Mouse (Mus musculus) CH12.LX (cell line): ENCODE data around the gene Ppox. TPM values are rescaled to one million over a fixed set of nuclear protein-coding genes. Genes with fewer than 3 reads are reported as not detected.
A peak's percentile ranks its signal among the peaks of the same experiment; 100 is the strongest.

ENCODE experiments used
- DNase-seq: peaks from one replicate; pipeline ENCODE4 v3.0.0-alpha.2; 2013; ENCODE audit errors: extremely low read depth
- H3K27ac ChIP-seq: 2 replicates; pipeline ENCODE4 v1.5.1; 2012; ENCODE audit warnings: low read depth, mild to moderate bottlenecking, control low read depth, moderate library complexity; ENCODE audit not compliant: insufficient read depth
- H3K27me3 ChIP-seq: replicated peaks from 2 replicates; pipeline ENCODE3; 2012; ENCODE audit warnings: inconsistent platforms
- H3K36me3 ChIP-seq, 2 experiments: replicated peaks in 1 of 2; 2 replicates each; pipeline versions ENCODE3 to v1.6.1; 2012; ENCODE audit warnings: inconsistent platforms in 1 of 2, low read length in 1 of 2, mild to moderate bottlenecking in 1 of 2, mixed read lengths in 1 of 2, moderate library complexity in 1 of 2; ENCODE audit not compliant: control insufficient read depth in 1 of 2, insufficient read depth in 1 of 2
- H3K4me1 ChIP-seq, 2 experiments: 2 replicates each; pipeline ENCODE4 v1.6.1; 2012; ENCODE audit warnings: inconsistent platforms in 1 of 2, moderate library complexity in 1 of 2; ENCODE audit not compliant: insufficient read depth in 2 of 2, control insufficient read depth in 1 of 2
- H3K4me2 ChIP-seq: 2 replicates; pipeline ENCODE4 v1.6.1; 2012; ENCODE audit warnings: low read depth, mild to moderate bottlenecking, control low read depth; ENCODE audit not compliant: poor library complexity, insufficient read depth, severe bottlenecking
- H3K4me3 ChIP-seq, 3 experiments: fragments of 150-350 bp in 1 of 3; sonication (generic) in 1 of 3; replicated peaks in 1 of 3; 2 replicates each; pipeline versions ENCODE3 to v1.5.1; 2011 to 2012; ENCODE audit warnings: low read depth in 2 of 3, low read length in 2 of 3, mild to moderate bottlenecking in 2 of 3, moderate library complexity in 2 of 3, control low read depth in 1 of 3, improper control_type of control experiment in 1 of 3, inconsistent platforms in 1 of 3, mixed read lengths in 1 of 3; ENCODE audit not compliant: poor library complexity in 1 of 3
- H3K79me2 ChIP-seq: replicated peaks from 2 replicates; pipeline ENCODE4 v1.6.1; 2012; ENCODE audit warnings: mild to moderate bottlenecking, moderate library complexity; ENCODE audit not compliant: control insufficient read depth, poor library complexity, insufficient read depth, severe bottlenecking; ENCODE audit errors: extremely low read depth
- H3K9ac ChIP-seq: 2 replicates; pipeline ENCODE4 v1.6.1; 2012; ENCODE audit warnings: low read depth, mild to moderate bottlenecking, control low read depth, moderate library complexity; ENCODE audit not compliant: insufficient read depth
- H3K9me3 ChIP-seq: replicated peaks from 2 replicates; pipeline ENCODE3; 2012; ENCODE audit warnings: low read length, inconsistent platforms, mixed read lengths
- CHD2 ChIP-seq: IDR thresholded peaks from 2 replicates; pipeline ENCODE4 v1.6.1; 2011; ENCODE audit warnings: low read length, improper control_type of control experiment
- CTCF ChIP-seq, 2 experiments: IDR thresholded peaks in 1 of 2; conservative IDR thresholded peaks in 1 of 2; 2 replicates each; pipeline ENCODE4 v1.5.1; 2011 to 2012; ENCODE audit warnings: low read depth in 2 of 2, low read length in 2 of 2, improper control_type of control experiment in 1 of 2, inconsistent platforms in 1 of 2, mild to moderate bottlenecking in 1 of 2, moderate library complexity in 1 of 2
- E2F4 ChIP-seq: IDR thresholded peaks from 2 replicates; pipeline ENCODE4 v1.6.1; 2011; ENCODE audit warnings: low read depth, low read length, improper control_type of control experiment; ENCODE audit not compliant: insufficient replicate concordance
- ELF1 ChIP-seq: IDR thresholded peaks from 2 replicates; pipeline ENCODE4 v1.6.1; 2014; ENCODE audit warnings: low read depth, mild to moderate bottlenecking, inconsistent platforms, low read length, improper control_type of control experiment
- ETS1 ChIP-seq: conservative IDR thresholded peaks from 2 replicates; pipeline ENCODE4 v1.6.1; 2012; ENCODE audit warnings: low read depth, mild to moderate bottlenecking, inconsistent platforms, low read length, improper control_type of control experiment, moderate library complexity
- HCFC1 ChIP-seq: IDR thresholded peaks from 2 replicates; pipeline ENCODE4 v1.6.1; 2012; ENCODE audit warnings: low read depth, mild to moderate bottlenecking, inconsistent platforms, low read length, improper control_type of control experiment
- IRF4 ChIP-seq: IDR thresholded peaks from 2 replicates; pipeline ENCODE4 v1.6.1; 2014; ENCODE audit warnings: low read depth, mild to moderate bottlenecking, inconsistent platforms, low read length, improper control_type of control experiment
- KAT2A ChIP-seq: IDR thresholded peaks from 2 replicates; pipeline ENCODE4 v1.6.1; 2012; ENCODE audit warnings: low read length, improper control_type of control experiment, inconsistent platforms; ENCODE audit not compliant: insufficient replicate concordance
- MAFK ChIP-seq: IDR thresholded peaks from 2 replicates; pipeline ENCODE4 v1.6.1; 2011; ENCODE audit warnings: low read length, improper control_type of control experiment; ENCODE audit not compliant: insufficient replicate concordance
- MAX ChIP-seq: IDR thresholded peaks from 2 replicates; pipeline ENCODE4 v1.6.1; 2011; ENCODE audit warnings: low read length, improper control_type of control experiment
- MAZ ChIP-seq: IDR thresholded peaks from 2 replicates; pipeline ENCODE4 v1.6.1; 2012; ENCODE audit warnings: low read depth, mild to moderate bottlenecking, inconsistent platforms, low read length, improper control_type of control experiment, moderate library complexity
- MEF2A ChIP-seq: IDR thresholded peaks from 2 replicates; pipeline ENCODE4 v1.6.1; 2014; ENCODE audit warnings: low read depth, mild to moderate bottlenecking, inconsistent platforms, low read length, improper control_type of control experiment, borderline replicate concordance
- MXI1 ChIP-seq: IDR thresholded peaks from 2 replicates; pipeline ENCODE4 v1.6.1; 2011; ENCODE audit warnings: mild to moderate bottlenecking, low read depth, low read length, improper control_type of control experiment
- MYC ChIP-seq: IDR thresholded peaks from 2 replicates; pipeline ENCODE4 v1.6.1; 2011; ENCODE audit warnings: low read depth, mild to moderate bottlenecking, improper control_type of control experiment, low read length
- NELFE ChIP-seq: IDR thresholded peaks from 2 replicates; pipeline ENCODE4 v1.6.1; 2011; ENCODE audit warnings: low read depth, low read length, improper control_type of control experiment
- NRF1 ChIP-seq: IDR thresholded peaks from 2 replicates; pipeline ENCODE4 v1.6.1; 2014; ENCODE audit warnings: low read depth, mild to moderate bottlenecking, inconsistent platforms, low read length, improper control_type of control experiment, moderate library complexity
- POLR2A ChIP-seq: IDR thresholded peaks from 2 replicates; pipeline ENCODE4 v1.6.1; 2011; ENCODE audit warnings: low read depth, mild to moderate bottlenecking, improper control_type of control experiment, low read length
- POLR2AphosphoS2 ChIP-seq: IDR thresholded peaks from 2 replicates; pipeline ENCODE4 v1.6.1; 2011; ENCODE audit warnings: low read depth, low read length, improper control_type of control experiment
- RAD21 ChIP-seq: IDR thresholded peaks from 2 replicates; pipeline ENCODE4 v1.6.1; 2011; ENCODE audit warnings: low read depth, mild to moderate bottlenecking, low read length, improper control_type of control experiment, moderate library complexity
- RCOR1 ChIP-seq: conservative IDR thresholded peaks from 2 replicates; pipeline ENCODE4 v1.6.1; 2012; ENCODE audit warnings: low read depth, mild to moderate bottlenecking, inconsistent platforms, low read length, improper control_type of control experiment
- SIN3A ChIP-seq: IDR thresholded peaks from 2 replicates; pipeline ENCODE4 v1.6.1; 2012; ENCODE audit warnings: low read length, improper control_type of control experiment, inconsistent platforms
- SMC3 ChIP-seq: IDR thresholded peaks from 2 replicates; pipeline ENCODE4 v1.6.1; 2011; ENCODE audit warnings: low read depth, low read length, improper control_type of control experiment
- TBP ChIP-seq: conservative IDR thresholded peaks from 2 replicates; pipeline ENCODE4 v1.6.1; 2011; ENCODE audit warnings: low read depth, low read length, improper control_type of control experiment
- TCF12 ChIP-seq: IDR thresholded peaks from 2 replicates; pipeline ENCODE4 v1.6.1; 2014; ENCODE audit warnings: low read depth, mild to moderate bottlenecking, inconsistent platforms, low read length, improper control_type of control experiment
- UBTF ChIP-seq: IDR thresholded peaks from 2 replicates; pipeline ENCODE4 v1.6.1; 2012; ENCODE audit warnings: low read depth, mild to moderate bottlenecking, inconsistent platforms, low read length, improper control_type of control experiment, moderate library complexity
- USF2 ChIP-seq: conservative IDR thresholded peaks from 2 replicates; pipeline ENCODE4 v1.6.1; 2011; ENCODE audit warnings: low read depth, low read length, improper control_type of control experiment
- ZC3H11A ChIP-seq: IDR thresholded peaks from 2 replicates; pipeline ENCODE4 v1.6.1; 2012; ENCODE audit warnings: low read depth, mild to moderate bottlenecking, inconsistent platforms, low read length, improper control_type of control experiment
- ZMIZ1 ChIP-seq: IDR thresholded peaks from 2 replicates; pipeline ENCODE4 v1.6.1; 2012; ENCODE audit warnings: low read depth, mild to moderate bottlenecking, inconsistent platforms, low read length, improper control_type of control experiment
- ZNF384 ChIP-seq: IDR thresholded peaks from 2 replicates; pipeline ENCODE4 v1.6.1; 2012; ENCODE audit warnings: low read depth, low read length, improper control_type of control experiment, inconsistent platforms
- dilution Hi-C: fragments of 300-500 bp; cut with MboI; formaldehyde crosslinking; loops from 2 replicates; pipeline ENCODE4 v1.14.3; 2020; ENCODE audit warnings: low sequenced_read_pairs; ENCODE audit not compliant: extremely low pct_unique_long_range_greater_than_20kb, extremely low pct_ligation_motif_present
- in situ Hi-C: fragments of 300-500 bp; cut with MboI; formaldehyde crosslinking; loops from 3 replicates; pipeline ENCODE4 v1.14.3; 2019; ENCODE audit warnings: low sequenced_read_pairs, low pct_ligation_motif_present, low pct_unique_long_range_greater_than_20kb, mixed read lengths
- polyA plus RNA-seq: library from polyadenylated mRNA; unstranded; fragments of >175 nt; gene quantifications from 2 replicates; pipeline ENCODE4 v1.2.1, GENCODE M21; 2012; ENCODE audit warnings: low read depth; ENCODE audit not compliant: insufficient read length
- total RNA-seq, 2 experiments: library from RNA; depleted of rRNA; stranded (reverse); fragments of 300-350 nt in 1 of 2; fragments of >200 nt in 1 of 2; gene quantifications; 2 replicates each; pipeline ENCODE4 v1.2.3; 2012 to 2014

The Ppox gene
- total and polyA plus RNA-seq, 3 experiments: 10.5 to 15.1 (median 13.6) TPM

DNA sequence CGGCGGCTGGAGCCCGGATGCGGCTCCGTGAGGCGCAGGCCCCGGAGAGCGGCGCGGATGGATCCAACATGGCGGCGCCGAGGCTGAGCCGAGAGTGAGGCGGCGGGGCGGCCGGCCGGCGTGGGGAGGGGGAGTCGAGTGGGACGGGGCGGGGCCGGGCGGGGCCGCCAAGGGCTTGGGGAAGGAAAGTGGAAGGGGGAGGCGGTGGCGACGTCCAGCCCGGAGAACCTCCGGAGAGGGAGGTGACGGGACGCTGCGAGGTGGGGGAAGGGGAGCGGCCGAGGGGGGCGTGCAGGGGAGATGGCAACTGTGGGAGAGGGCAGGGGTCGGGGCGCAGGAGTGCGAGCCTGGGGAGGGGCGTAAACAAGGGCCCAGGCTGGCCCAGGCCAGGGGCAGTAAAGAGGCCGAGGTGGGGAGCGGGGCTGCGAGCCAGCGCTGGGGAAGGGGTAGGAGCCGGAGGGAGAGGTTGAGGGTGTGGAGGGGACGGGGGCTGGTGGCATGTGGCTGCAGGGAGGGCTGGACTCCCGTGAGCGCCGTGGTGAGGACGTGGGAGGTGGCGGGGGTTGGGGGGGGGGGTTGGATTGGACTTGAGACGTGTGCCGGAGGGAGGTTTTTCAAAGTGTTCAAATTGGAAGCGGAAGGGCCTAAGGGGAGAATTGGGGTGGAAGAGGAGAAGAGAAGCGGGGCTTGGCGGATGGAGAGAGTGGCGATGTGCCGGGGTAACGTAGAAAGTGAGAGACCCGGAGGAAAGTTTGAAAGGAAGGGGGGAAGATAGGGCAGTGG lies 48.6 kb upstream of the Ppox start:
- Histone ChIP-seq H3K27me3 (no peaks in the 10 kb centered on the region), H3K36me3 (peaks cover 5 to 41% of the 10 kb centered on the region in 2 experiments), H3K4me2 (peak overlapping the region; percentile 99), H3K27ac (peak overlapping the region; percentile 91), H3K4me1 (peaks cover 13 to 61% of the 10 kb centered on the region in 2 experiments), H3K79me2 (peaks cover 53% of the 10 kb centered on the region), H3K9ac (peak overlapping the region; percentile 95), H3K9me3 (no peaks in the 10 kb centered on the region), H3K4me3 (peak overlapping the region; percentile 68 to 90 (median 85))
- no peak for DNase-seq
- in situ Hi-C loops: no loop called here
- dilution Hi-C loops: no loop called here
- TF ChIP-seq MAFK (no peak), MXI1 (0 out of 2 replicates have a peak, but pooled peaks have one; percentile 31), UBTF (0 out of 2 replicates have a peak, but pooled peaks have one; percentile 7), ZC3H11A (no peak)

DNA sequence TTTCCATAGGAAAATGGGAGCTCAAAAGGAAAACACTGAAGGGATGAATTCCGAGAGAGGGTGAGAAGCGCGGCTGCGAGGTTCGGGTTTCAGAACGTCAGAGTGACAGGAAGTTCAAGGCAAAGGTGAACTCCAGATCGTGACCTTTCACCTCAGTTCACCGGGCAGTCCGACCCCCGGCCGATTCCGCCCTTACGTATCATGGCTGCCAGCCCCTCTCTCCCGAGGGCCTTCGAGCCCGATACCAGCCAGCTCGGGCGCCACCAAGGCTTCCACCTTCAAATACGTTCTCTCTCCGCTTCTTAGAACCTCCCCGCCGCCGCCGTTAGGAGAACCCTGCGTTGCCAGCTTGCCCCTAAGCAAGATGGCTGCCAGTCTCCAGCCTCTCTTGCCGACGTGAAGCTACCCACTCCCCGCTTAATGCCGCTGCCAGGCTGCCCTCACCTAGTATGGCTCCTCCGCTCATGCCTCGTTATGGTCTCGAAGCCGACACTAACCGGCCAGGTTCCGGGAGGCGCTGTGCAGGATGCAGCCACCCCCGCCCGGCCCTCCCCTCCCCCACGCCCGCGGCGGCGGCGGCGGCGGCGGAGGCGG lies 48.0 kb upstream of the Ppox start, which contains the start of gene Dedd:
Dedd (plus strand) TSS at position 307 of the 594 bp plus-strand sequence.
- in situ Hi-C loops (no loop called here), dilution Hi-C loops (no loop called here)
- Histone ChIP-seq H3K27me3 (no peaks in the 10 kb centered on the region), H3K79me2 (peaks cover 51% of the 10 kb centered on the region), H3K4me2 (peak within 1 kb of the TSS; percentile 99), H3K9ac (peak within 1 kb of the TSS; percentile 95), H3K4me3 (peak within 1 kb of the TSS; percentile 85 to 98 (median 90)), H3K4me1 (peaks cover 13 to 54% of the 10 kb centered on the region in 2 experiments), H3K9me3 (no peaks in the 10 kb centered on the region), H3K27ac (peak within 1 kb of the TSS; percentile 91), H3K36me3 (peaks cover 2 to 40% of the 10 kb centered on the region in 2 experiments)
- DNase-seq: peak; percentile 92
- peak; percentile 87 for TF ChIP-seq KAT2A
- TF ChIP-seq E2F4: no peak
- TF ChIP-seq MYC: 0 out of 2 replicates have a peak, but pooled peaks have one; percentile 39
- TF ChIP-seq RAD21: no peak
- TF ChIP-seq NRF1: peak; percentile 82
- TF ChIP-seq POLR2A: peak; percentile 64
- 0 out of 2 replicates have a peak, but pooled peaks have one; percentile 53 for TF ChIP-seq TCF12
- peak; percentile 75 for TF ChIP-seq ZMIZ1
- TF ChIP-seq CHD2: peak; percentile 96
- peak; percentile 43; the same call in 1 of the 2 replicates for TF ChIP-seq MXI1
- TF ChIP-seq ELF1: peak; percentile 93
- peak; percentile 91 for TF ChIP-seq HCFC1
- peak; percentile 81 for TF ChIP-seq SIN3A
- TF ChIP-seq CTCF (conservative IDR thresholded peaks at IDR 0.05 in 1 of 2, IDR thresholded peaks at IDR 0.05 in 1 of 2; ENCODE audit: low read depth in 2 of 2, low read length in 2 of 2): no peak
- TF ChIP-seq SMC3: no peak
- peak; percentile 84 for TF ChIP-seq UBTF
- TF ChIP-seq MAX: peak; percentile 64; the same call in 1 of the 2 replicates
- TF ChIP-seq MEF2A: no peak
- TF ChIP-seq USF2: no peak
- TF ChIP-seq POLR2AphosphoS2: 0 out of 2 replicates have a peak, but pooled peaks have one; percentile 45
- no peak; the same call in 1 of the 2 replicates for TF ChIP-seq MAZ
- no peak for TF ChIP-seq ETS1
- TF ChIP-seq RCOR1: 0 out of 2 replicates have a peak, but pooled peaks have one; percentile 46
- TF ChIP-seq TBP: peak; percentile 45; the same call in 1 of the 2 replicates
- 0 out of 2 replicates have a peak, but pooled peaks have one; percentile 22 for TF ChIP-seq ZNF384
- peak; percentile 43; the same call in 1 of the 2 replicates for TF ChIP-seq IRF4
- TF ChIP-seq NELFE: peak; percentile 52; the same call in 1 of the 2 replicates
